Mouse (Mus musculus): ENCODE data around the gene Uvrag.

DNA sequence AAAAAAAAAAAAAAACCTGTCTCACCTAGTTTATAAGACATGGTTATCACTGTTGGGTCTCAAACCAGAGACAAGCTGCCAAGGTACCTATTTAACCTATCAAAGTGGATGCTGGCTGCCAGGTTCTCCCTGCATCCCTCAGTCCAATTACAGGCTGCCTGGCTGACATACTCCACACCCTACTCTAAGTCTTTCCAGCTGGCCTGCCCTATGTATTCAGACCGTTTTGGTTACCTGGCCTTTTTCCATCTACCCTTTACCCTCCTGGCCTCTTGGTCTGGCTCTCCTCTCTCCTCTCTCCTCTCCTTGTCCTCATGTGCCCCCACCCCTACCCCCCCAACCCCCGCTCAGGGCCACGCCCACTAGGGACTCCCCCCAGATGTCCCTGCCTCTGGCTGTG is 24.2 kb downstream of the Uvrag start:
- TF ChIP-seq CTCF (conservative IDR thresholded peaks at IDR 0.05; ENCODE audit: low read length) (no peak), POU5F1 (IDR thresholded peaks at IDR 0.05; ENCODE audit: borderline replicate concordance, low read length) (no peak), NANOG (IDR thresholded peaks at IDR 0.05; ENCODE audit: borderline replicate concordance, low read length) (no peak)
